Mouse (Mus musculus): ENCODE measurements at regions not wholly inside any gene's neighbourhood (a gene's known extent, or its start where the extent isn't known, plus 50 kb on each side); places are given as distances from the start of the nearest gene placed in this dataset.

DNA sequence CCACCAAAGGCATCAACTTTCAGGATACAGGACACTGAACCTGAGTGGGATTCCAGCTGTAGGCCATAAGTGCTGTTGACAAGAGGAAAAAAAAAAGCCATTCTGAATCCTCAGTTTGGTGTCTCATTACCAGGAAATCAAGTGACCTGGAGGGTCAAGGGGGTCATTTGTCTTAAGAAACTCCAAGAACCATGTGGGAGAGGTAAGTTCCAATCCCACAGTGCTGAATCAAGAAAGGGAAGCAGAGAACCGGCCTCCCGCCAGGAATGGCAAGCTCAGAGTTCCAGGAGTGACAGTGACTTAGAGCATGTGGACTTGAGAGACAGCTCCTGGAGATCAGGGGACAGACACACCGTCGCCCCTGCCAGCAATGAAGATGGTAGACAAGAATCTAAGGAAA lies 67.5 kb upstream of the Peli2 start:
- H3K4me3 ChIP-seq (replicated peaks; ENCODE audit: control insufficient read depth, low read depth, low read length), result no peak overlapping the region
- H3K27ac ChIP-seq (ENCODE audit: control insufficient read depth, insufficient read depth, low read depth, low read length, poor library complexity), result no peak overlapping the region
- 85% methylated on average over 4 of the region's 4 CpGs for WGBS
- H3K4me1 ChIP-seq (ENCODE audit: control insufficient read depth, insufficient read depth, low read length), result no peaks in the 10 kb centered on the region
- no peak for TF ChIP-seq CTCF (IDR thresholded peaks at IDR 0.05; ENCODE audit: control insufficient read depth, insufficient read depth, low read length)

DNA sequence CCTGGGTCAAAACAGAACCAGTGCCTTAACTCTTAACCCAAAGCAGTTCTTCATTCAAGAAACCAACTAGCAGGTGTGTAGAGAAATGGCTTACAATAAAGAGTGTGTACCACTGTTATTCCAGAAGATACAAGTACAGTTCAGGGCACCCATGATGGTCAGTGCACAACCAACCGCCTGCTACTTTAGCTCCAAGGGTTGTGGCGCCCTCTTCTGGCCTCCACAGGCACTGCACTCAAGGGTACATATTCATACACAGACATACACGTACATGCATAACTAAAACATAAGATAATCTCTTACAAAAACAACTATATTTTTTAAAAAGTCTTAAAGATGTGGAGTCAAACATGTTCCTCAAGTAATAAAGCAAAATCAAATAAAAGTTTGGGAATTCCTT lies 65.9 kb upstream of the Peli2 start:
- no peaks in the 10 kb centered on the region for H3K4me1 ChIP-seq (ENCODE audit: control insufficient read depth, insufficient read depth, low read length)
- H3K4me3 ChIP-seq (replicated peaks; ENCODE audit: control insufficient read depth, low read depth, low read length), result no peak overlapping the region
- WGBS, result 76% methylated on average over 3 of the region's 3 CpGs
- no peak overlapping the region for H3K27ac ChIP-seq (ENCODE audit: control insufficient read depth, insufficient read depth, low read depth, low read length, poor library complexity)
- no peak for TF ChIP-seq POLR2A (IDR thresholded peaks at IDR 0.05; ENCODE audit: borderline replicate concordance, control insufficient read depth, low read depth, low read length)
- peak; percentile 34; the same call in 1 of the 2 replicates for TF ChIP-seq CTCF (IDR thresholded peaks at IDR 0.05; ENCODE audit: control insufficient read depth, insufficient read depth, low read length)

GRCm38 (mm10) chr14:48055861-48056260 lies 64.8 kb upstream of the Peli2 start:
- no peaks in the 10 kb centered on the region for H3K4me1 ChIP-seq (ENCODE audit: control insufficient read depth, insufficient read depth, low read length)
- H3K4me3 ChIP-seq (replicated peaks; ENCODE audit: control insufficient read depth, low read depth, low read length), result no peak overlapping the region
- TF ChIP-seq POLR2A (IDR thresholded peaks at IDR 0.05; ENCODE audit: borderline replicate concordance, control insufficient read depth, low read depth, low read length), result no peak
- 81% methylated on average over 2 of the region's 2 CpGs for whole genome bisulfite sequencing
- H3K27ac ChIP-seq (ENCODE audit: control insufficient read depth, insufficient read depth, low read depth, low read length, poor library complexity), result no peak overlapping the region

DNA sequence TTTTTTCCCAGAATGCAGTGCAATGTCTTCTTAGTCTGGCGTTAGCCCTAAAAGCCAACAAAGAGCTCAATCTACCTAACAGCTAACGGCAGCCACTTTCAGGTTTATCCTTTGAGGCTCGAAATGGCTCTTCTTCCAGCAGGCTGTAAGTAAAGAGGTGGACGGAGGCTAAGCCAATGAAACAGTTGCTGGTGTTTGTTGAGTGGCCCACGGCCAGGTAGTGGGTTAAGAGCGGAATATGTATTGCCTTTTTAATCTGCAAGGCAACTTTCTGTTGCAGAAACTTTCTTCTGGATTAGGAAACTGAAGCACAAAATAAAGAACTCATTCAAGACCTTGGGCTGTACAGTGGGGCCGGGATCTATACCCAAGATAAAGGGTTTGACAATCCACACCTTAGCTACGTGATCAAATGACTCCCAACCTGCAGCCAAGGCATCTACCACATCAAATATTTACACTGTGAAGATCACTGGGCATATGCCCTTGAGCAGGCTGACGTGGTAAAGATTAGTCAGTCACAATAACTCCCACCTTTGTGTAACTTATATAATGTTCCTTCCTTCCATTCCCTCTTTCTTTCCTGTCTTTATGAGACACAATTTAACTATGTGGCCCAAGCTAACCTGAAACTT lies 62.3 kb upstream of the Peli2 start:
- TF ChIP-seq CTCF (IDR thresholded peaks at IDR 0.05; ENCODE audit: control insufficient read depth, insufficient read depth, low read length) (no peak), POLR2A (IDR thresholded peaks at IDR 0.05; ENCODE audit: borderline replicate concordance, control insufficient read depth, low read depth, low read length) (no peak)

DNA sequence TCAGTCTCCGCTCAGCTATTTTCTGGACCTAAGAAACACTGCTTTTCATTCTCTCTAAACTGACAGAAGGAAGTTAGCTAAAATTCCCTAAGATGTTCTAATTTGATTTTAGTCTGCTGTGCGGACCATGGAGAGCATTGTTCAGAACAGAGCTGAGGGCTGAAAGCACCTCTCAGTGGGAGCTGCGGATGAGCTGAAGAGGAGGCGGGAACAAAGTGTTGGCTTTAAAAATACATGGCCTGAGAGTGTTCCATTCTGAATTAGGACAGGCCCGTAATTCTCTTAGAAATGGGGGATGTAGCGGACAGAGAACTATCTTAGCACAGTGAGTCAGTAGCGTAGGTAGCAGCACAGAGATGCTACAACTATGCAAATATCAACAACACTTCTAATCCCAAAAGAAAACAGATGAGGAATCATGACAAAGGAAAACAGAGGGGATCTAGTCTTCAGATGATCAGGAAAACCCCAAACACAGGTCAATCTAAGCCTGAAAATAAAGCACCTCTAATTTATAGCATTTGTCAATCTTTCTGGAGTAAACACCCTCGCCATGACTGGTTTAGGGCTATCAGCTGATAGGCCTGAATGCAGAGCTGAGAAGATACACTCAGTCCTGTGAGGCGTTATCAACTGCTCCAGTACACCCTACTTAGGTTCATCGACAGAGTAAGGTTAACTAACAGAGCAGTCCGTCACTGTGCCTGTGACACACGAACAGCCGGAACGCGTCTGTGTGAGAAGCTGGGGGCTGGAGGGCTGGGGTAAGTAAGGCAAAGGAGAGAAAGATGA lies 60.8 kb upstream of the Peli2 start:
- no peak for TF ChIP-seq POLR2A (IDR thresholded peaks at IDR 0.05; ENCODE audit: borderline replicate concordance, control insufficient read depth, low read depth, low read length)
- TF ChIP-seq CTCF (IDR thresholded peaks at IDR 0.05; ENCODE audit: control insufficient read depth, insufficient read depth, low read length), result no peak
- no peaks in the 10 kb centered on the region for H3K4me1 ChIP-seq (ENCODE audit: control insufficient read depth, insufficient read depth, low read length)
- no peak overlapping the region for H3K27ac ChIP-seq (ENCODE audit: control insufficient read depth, insufficient read depth, low read depth, low read length, poor library complexity)
- WGBS, result 89% methylated on average over 15 of the region's 15 CpGs
- no peak overlapping the region for H3K4me3 ChIP-seq (replicated peaks; ENCODE audit: control insufficient read depth, low read depth, low read length)

More for the DNA sequence above, 62.3 kb upstream of the Peli2 start:
- WGBS, result 84% methylated on average over 9 of the region's 9 CpGs
- Histone ChIP-seq H3K4me3 (replicated peaks; ENCODE audit: control insufficient read depth, low read depth, low read length) (no peak overlapping the region), H3K4me1 (ENCODE audit: control insufficient read depth, insufficient read depth, low read length) (no peaks in the 10 kb centered on the region), H3K27ac (ENCODE audit: control insufficient read depth, insufficient read depth, low read depth, low read length, poor library complexity) (no peak overlapping the region)

DNA sequence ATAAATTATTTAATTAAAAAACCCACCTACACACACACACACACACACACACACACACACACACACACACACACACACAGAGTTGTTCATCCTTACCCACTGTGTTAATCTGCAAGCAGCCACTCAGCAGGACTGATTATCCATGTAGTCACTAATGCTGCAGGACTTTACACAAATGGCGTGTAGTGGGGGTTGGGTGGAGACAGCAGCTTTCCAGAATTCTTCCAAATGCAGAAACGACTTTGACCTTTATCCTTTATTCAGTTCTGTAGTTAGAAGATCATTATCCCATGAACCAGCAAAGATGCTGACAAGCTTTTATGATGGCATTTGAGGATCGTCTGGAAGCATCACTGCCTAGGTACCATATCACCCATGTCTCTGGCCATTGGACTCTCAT lies 52.0 kb upstream of the Peli2 start:
- WGBS, result 76% methylated on average over 3 of the region's 3 CpGs

More for the DNA sequence above, 52.0 kb upstream of the Peli2 start:
- no peak overlapping the region for H3K4me3 ChIP-seq (replicated peaks; ENCODE audit: control insufficient read depth, low read depth, low read length)
- TF ChIP-seq CTCF (IDR thresholded peaks at IDR 0.05; ENCODE audit: control insufficient read depth, insufficient read depth, low read length), result no peak
- no peak for TF ChIP-seq POLR2A (IDR thresholded peaks at IDR 0.05; ENCODE audit: borderline replicate concordance, control insufficient read depth, low read depth, low read length)
- no peak overlapping the region for H3K27ac ChIP-seq (ENCODE audit: control insufficient read depth, insufficient read depth, low read depth, low read length, poor library complexity)
- no peaks in the 10 kb centered on the region for H3K4me1 ChIP-seq (ENCODE audit: control insufficient read depth, insufficient read depth, low read length)

All from bone marrow, adult 2 months (tissue).